Mouse (Mus musculus): ENCODE measurements around the gene Asic2. TPM values are rescaled to one million over a fixed set of nuclear protein-coding genes. Genes with fewer than 3 reads are reported as not detected.

Gene Asic2
- polyA plus RNA-seq, 1 experiment from 2014 or later = 0.77 TPM

- Histone ChIP-seq H3K36me3 (no peaks in the 10 kb centered on the region), H3K9me3 (no peaks in the 10 kb centered on the region), H3K4me1 (no peaks in the 10 kb centered on the region), H3K4me3 (no peak overlapping the region), H3K27me3 (ENCODE audit: insufficient read depth, poor library complexity, severe bottlenecking) (peaks cover 14% of the 10 kb centered on the region; the same call in 1 of the 2 replicates), H3K27ac (no peak overlapping the region)
- DNase-seq (ENCODE audit: low spot score) = no peak
- WGBS = 63% methylated on average over 2 of the region's 2 CpGs
These were observed 636.3 kb downstream of the Asic2 start for GRCm38 (mm10) chr11:81331977-81332376.

GRCm38 (mm10) chr11:81330982-81331381 is 637.3 kb downstream of the Asic2 start:
- DNase-seq (ENCODE audit: low spot score) = no peak

GRCm38 (mm10) chr11:81328088-81328487 is 640.2 kb downstream of the Asic2 start:
- H3K27me3 ChIP-seq (ENCODE audit: insufficient read depth, poor library complexity, severe bottlenecking) = peaks cover 5% of the 10 kb centered on the region; the same call in 1 of the 2 replicates
- 77% methylated on average over 5 of the region's 5 CpGs for WGBS
- no peaks in the 10 kb centered on the region for H3K36me3 ChIP-seq
- H3K9me3 ChIP-seq = no peaks in the 10 kb centered on the region
- no peak overlapping the region for H3K4me3 ChIP-seq
- H3K4me1 ChIP-seq = no peaks in the 10 kb centered on the region
- no peak for DNase-seq (ENCODE audit: low spot score)
- H3K27ac ChIP-seq = no peak overlapping the region

More at GRCm38 (mm10) chr11:81330982-81331381, 637.3 kb downstream of the Asic2 start:
- Histone ChIP-seq H3K27ac (no peak overlapping the region), H3K4me3 (no peak overlapping the region), H3K27me3 (ENCODE audit: insufficient read depth, poor library complexity, severe bottlenecking) (peaks cover 14% of the 10 kb centered on the region; the same call in 1 of the 2 replicates), H3K36me3 (no peaks in the 10 kb centered on the region), H3K9me3 (no peaks in the 10 kb centered on the region), H3K4me1 (no peaks in the 10 kb centered on the region)
- WGBS = 80% methylated on average over 3 of the region's 3 CpGs

DNA sequence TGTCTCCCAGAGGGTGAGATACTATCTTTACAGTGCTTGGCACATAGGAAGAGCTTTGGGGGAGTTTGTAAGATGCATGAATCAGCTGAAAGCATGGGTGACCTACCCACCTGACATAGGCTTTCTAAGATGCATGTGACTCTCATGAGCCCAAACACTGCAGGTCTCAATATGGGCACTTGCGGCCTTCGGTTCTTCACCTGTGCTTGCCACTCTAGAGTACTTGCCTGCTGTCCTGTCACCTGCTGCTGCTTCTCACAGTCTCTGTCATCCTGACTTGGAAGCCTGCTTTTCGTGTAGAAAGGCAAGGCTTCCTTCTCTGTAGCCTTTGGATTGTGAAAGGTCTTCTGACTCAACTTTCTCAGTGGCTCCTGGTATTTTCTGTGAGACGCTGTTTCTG is 645.1 kb downstream of the Asic2 start:
- no peak for DNase-seq (ENCODE audit: low spot score)
- WGBS = 85% methylated on average over 4 of the region's 4 CpGs
- no peak overlapping the region for H3K27ac ChIP-seq
- no peaks in the 10 kb centered on the region for H3K36me3 ChIP-seq
- no peaks in the 10 kb centered on the region for H3K9me3 ChIP-seq
- no peaks in the 10 kb centered on the region for H3K4me1 ChIP-seq
- H3K27me3 ChIP-seq (ENCODE audit: insufficient read depth, poor library complexity, severe bottlenecking) = peaks cover 2% of the 10 kb centered on the region; the same call in 1 of the 2 replicates
- no peak overlapping the region for H3K4me3 ChIP-seq

- H3K36me3 ChIP-seq = no peaks in the 10 kb centered on the region
- no peaks in the 10 kb centered on the region for H3K4me1 ChIP-seq
- H3K27ac ChIP-seq = no peak overlapping the region
- no peak overlapping the region for H3K4me3 ChIP-seq
- whole genome bisulfite sequencing = 82% methylated on average over 8 of the region's 8 CpGs
- H3K27me3 ChIP-seq (ENCODE audit: insufficient read depth, poor library complexity, severe bottlenecking) = no peaks in the 10 kb centered on the region; the same call in 1 of the 2 replicates
- no peaks in the 10 kb centered on the region for H3K9me3 ChIP-seq
- DNase-seq (ENCODE audit: low spot score) = no peak
These were observed 645.8 kb downstream of the Asic2 start for GRCm38 (mm10) chr11:81322466-81322865.

GRCm38 (mm10) chr11:81290041-81290440 is 678.2 kb downstream of the Asic2 start:
- Histone ChIP-seq H3K27ac (no peak overlapping the region), H3K36me3 (no peaks in the 10 kb centered on the region), H3K27me3 (ENCODE audit: insufficient read depth, poor library complexity, severe bottlenecking) (no peaks in the 10 kb centered on the region), H3K4me3 (no peak overlapping the region), H3K9me3 (no peaks in the 10 kb centered on the region), H3K4me1 (no peaks in the 10 kb centered on the region)
- DNase-seq (ENCODE audit: low spot score) = no peak
- 61% methylated on average over 3 of the region's 3 CpGs for WGBS

- 49% methylated on average over 6 of the region's 6 CpGs for WGBS
- H3K27me3 ChIP-seq (ENCODE audit: insufficient read depth, poor library complexity, severe bottlenecking) = 0 out of 2 replicates have a peak, but pooled peaks cover 15% of the 10 kb centered on the region
- no peak overlapping the region for H3K27ac ChIP-seq
- DNase-seq (ENCODE audit: low spot score) = no peak
- no peak overlapping the region for H3K4me3 ChIP-seq
- H3K9me3 ChIP-seq = no peaks in the 10 kb centered on the region
- H3K4me1 ChIP-seq = no peaks in the 10 kb centered on the region
- H3K36me3 ChIP-seq = no peaks in the 10 kb centered on the region
These were observed 685.1 kb downstream of the Asic2 start for GRCm38 (mm10) chr11:81283185-81283584.

GRCm38 (mm10) chr11:81280070-81280469 is 688.2 kb downstream of the Asic2 start:
- 19% methylated on average over 2 of the region's 2 CpGs for WGBS
- H3K36me3 ChIP-seq = no peaks in the 10 kb centered on the region
- 0 out of 2 replicates have a peak, but pooled peaks cover 15% of the 10 kb centered on the region for H3K27me3 ChIP-seq (ENCODE audit: insufficient read depth, poor library complexity, severe bottlenecking)
- DNase-seq (ENCODE audit: low spot score) = no peak
- H3K9me3 ChIP-seq = no peaks in the 10 kb centered on the region
- H3K4me1 ChIP-seq = no peaks in the 10 kb centered on the region
- H3K27ac ChIP-seq = no peak overlapping the region
- H3K4me3 ChIP-seq = no peak overlapping the region

GRCm38 (mm10) chr11:81277406-81277805 is 690.9 kb downstream of the Asic2 start:
- DNase-seq (ENCODE audit: low spot score) = no peak
- H3K9me3 ChIP-seq = no peaks in the 10 kb centered on the region
- H3K27ac ChIP-seq = no peak overlapping the region
- H3K4me1 ChIP-seq = no peaks in the 10 kb centered on the region
- 60% methylated on average over 5 of the region's 5 CpGs for WGBS
- no peaks in the 10 kb centered on the region for H3K36me3 ChIP-seq
- 0 out of 2 replicates have a peak, but pooled peaks cover 12% of the 10 kb centered on the region for H3K27me3 ChIP-seq (ENCODE audit: insufficient read depth, poor library complexity, severe bottlenecking)
- H3K4me3 ChIP-seq = no peak overlapping the region

DNA sequence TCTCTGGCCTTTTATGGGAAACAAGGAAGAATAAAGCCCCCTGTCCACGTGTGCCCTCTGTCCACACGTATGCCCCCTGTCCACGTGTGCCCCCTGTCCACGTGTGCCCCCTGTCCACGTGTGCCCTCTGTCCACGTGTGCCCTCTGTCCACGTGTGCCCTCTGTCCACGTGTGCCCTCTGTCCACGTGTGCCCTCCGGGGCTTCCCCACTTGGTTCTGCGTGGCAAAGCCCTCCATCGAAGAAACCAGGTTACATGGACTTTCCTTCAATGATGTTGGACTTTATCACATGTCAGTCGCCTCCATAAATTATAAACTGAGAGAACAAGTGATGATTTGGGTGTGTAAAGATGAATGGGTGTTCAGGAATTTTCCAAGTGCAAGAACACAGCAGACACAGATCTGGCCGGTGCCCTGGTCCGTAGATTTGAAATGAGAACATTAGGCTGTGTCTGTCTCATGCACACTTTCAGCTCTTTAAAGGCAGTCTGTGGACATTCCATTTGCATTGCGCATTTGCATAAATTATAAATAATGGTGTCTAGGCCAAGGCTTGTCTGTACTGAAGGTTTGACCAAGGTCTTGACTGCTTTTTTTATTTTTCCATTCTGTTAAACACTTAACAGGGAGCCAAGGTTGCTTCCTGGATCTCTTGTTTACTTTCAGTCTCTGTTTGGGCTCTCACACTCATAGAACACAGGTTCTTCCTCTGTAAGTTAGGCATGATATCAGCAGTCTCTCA is 695.4 kb downstream of the Asic2 start:
- Histone ChIP-seq H3K27ac (no peak overlapping the region), H3K27me3 (ENCODE audit: insufficient read depth, poor library complexity, severe bottlenecking) (no peaks in the 10 kb centered on the region), H3K4me1 (no peaks in the 10 kb centered on the region), H3K9me3 (no peaks in the 10 kb centered on the region), H3K4me3 (no peak overlapping the region), H3K36me3 (no peaks in the 10 kb centered on the region)
- DNase-seq (ENCODE audit: low spot score) = no peak
- 79% methylated on average over 16 of the region's 16 CpGs for WGBS

DNA sequence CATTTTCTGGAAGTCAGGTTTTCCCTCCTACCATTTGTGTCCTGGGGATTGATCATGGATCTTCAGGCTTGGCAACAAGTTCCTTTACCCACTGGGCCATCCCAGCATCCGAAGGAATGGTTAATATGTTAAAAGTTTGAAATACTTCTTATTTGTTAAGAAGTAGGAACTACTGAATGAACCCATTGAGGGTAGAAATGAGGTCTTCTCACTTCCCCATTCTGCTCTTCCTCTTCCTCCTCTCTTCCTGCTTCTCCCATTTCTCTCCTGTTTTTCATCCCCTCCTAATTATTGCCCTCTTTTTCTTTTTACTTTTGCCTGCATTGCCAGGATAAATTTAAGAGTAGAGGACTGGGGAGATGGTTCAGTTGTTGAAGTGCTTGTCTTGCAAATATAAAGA is 696.8 kb downstream of the Asic2 start:
- DNase-seq (ENCODE audit: low spot score) = no peak
- H3K27ac ChIP-seq = no peak overlapping the region
- no peaks in the 10 kb centered on the region for H3K36me3 ChIP-seq
- H3K27me3 ChIP-seq (ENCODE audit: insufficient read depth, poor library complexity, severe bottlenecking) = no peaks in the 10 kb centered on the region
- no peaks in the 10 kb centered on the region for H3K4me1 ChIP-seq
- no peak overlapping the region for H3K4me3 ChIP-seq
- 41% methylated on average over 1 of the region's 1 CpGs for WGBS
- H3K9me3 ChIP-seq = no peaks in the 10 kb centered on the region

DNA sequence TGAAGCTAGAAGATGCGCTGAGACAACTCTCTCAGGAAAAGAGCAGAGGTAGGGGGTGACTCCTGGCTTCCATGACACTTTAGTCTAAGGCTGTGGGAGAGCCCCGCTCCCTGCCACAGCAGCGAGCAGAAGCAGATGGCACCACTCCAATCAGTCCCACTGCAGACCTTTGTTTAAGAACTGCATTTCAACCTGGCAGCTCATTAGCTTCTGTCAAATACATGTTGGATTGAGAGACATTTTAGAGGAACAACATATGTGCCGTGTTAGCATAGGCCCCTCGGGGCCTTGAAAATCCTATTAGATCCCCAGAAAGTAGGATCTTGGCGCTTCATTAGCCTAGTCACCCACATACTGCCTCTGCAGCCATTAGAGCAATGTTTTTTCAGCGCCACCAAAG is 697.7 kb downstream of the Asic2 start:
- H3K4me3 ChIP-seq = no peak overlapping the region
- H3K9me3 ChIP-seq = no peaks in the 10 kb centered on the region
- no peak for DNase-seq (ENCODE audit: low spot score)
- H3K4me1 ChIP-seq = no peaks in the 10 kb centered on the region
- no peaks in the 10 kb centered on the region for H3K36me3 ChIP-seq
- WGBS = 69% methylated on average over 7 of the region's 7 CpGs
- H3K27ac ChIP-seq = no peak overlapping the region
- no peaks in the 10 kb centered on the region for H3K27me3 ChIP-seq (ENCODE audit: insufficient read depth, poor library complexity, severe bottlenecking)

GRCm38 (mm10) chr11:81263757-81264156 is 704.5 kb downstream of the Asic2 start:
- Histone ChIP-seq H3K27me3 (ENCODE audit: insufficient read depth, poor library complexity, severe bottlenecking) (no peaks in the 10 kb centered on the region), H3K4me1 (no peaks in the 10 kb centered on the region), H3K27ac (no peak overlapping the region), H3K4me3 (no peak overlapping the region), H3K36me3 (no peaks in the 10 kb centered on the region), H3K9me3 (no peaks in the 10 kb centered on the region)
- no peak for DNase-seq (ENCODE audit: low spot score)
- 67% methylated on average over 2 of the region's 2 CpGs for WGBS

DNA sequence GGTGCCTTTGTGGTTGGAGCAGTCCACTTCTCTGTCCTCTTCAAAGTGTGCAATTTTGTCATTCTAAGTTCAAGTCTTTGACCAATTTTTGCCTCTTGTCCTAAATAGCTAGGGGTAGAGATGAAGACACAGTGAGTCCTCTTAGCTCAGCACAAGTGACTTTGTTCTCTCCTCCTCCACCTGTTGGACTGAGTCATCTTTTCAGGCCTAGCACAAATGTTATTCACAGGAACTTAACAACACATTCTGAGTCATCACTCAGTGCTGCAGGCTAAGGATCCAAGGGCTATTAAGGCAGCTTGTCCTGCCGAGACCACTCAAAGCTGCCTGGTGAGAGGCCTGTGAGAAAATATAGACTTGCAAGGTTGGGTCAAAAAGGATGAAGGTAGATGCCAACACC is 705.1 kb downstream of the Asic2 start:
- Histone ChIP-seq H3K9me3 (no peaks in the 10 kb centered on the region), H3K27ac (no peak overlapping the region), H3K4me3 (no peak overlapping the region), H3K27me3 (ENCODE audit: insufficient read depth, poor library complexity, severe bottlenecking) (no peaks in the 10 kb centered on the region), H3K4me1 (no peaks in the 10 kb centered on the region), H3K36me3 (no peaks in the 10 kb centered on the region)
- DNase-seq (ENCODE audit: low spot score) = no peak
- 61% methylated on average over 1 of the region's 1 CpGs for WGBS
